Mouse (Mus musculus) left cerebral cortex, postnatal 4 days (tissue): ENCODE results near the gene Sez6l. TPM values are rescaled to one million over a fixed set of nuclear protein-coding genes. Genes with fewer than 3 reads are reported as not detected.

Source experiments
- DNase-seq: peaks from one replicate; pipeline ENCODE4 v3.0.0-alpha.2; 2022
- intact Hi-C: fragments of 180-260 bp; cut with DNase I; formaldehyde crosslinking; loops from one replicate; pipeline ENCODE4 v1.15.1; 2025
- total RNA-seq, 2 experiments: library from RNA; stranded (reverse); gene quantifications; 2 replicates each; pipeline ENCODE4 v1.2.3; 2021

The Sez6l gene
- total RNA-seq, 2 experiments from 2014 or later: 130 to 156 TPM

DNA sequence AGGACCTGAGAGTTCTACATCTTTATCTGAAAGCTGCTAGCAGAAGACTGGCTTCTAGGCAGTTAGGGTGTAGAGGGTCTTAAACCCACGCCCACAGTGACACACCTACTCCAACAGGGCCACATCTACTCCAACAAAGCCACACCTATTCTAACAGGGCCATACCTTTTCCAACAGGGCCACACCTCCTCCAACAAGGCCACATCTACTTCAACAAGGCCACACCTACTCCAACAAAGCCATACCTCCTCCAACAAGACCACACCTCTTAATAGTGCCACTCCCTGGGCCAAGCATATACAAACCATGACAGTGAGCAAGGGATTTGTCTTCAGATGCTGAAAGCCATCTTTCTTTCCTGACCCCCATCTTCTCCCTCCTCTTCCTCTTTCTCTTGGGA is 14.7 kb upstream of the Sez6l start:
- intact Hi-C loops: no loop called here
- no peak for DNase-seq

GRCm38 (mm10) chr5:112586071-112586470 is 9.1 kb upstream of the Sez6l start:
- intact Hi-C loops: no loop called here
- no peak for DNase-seq

DNA sequence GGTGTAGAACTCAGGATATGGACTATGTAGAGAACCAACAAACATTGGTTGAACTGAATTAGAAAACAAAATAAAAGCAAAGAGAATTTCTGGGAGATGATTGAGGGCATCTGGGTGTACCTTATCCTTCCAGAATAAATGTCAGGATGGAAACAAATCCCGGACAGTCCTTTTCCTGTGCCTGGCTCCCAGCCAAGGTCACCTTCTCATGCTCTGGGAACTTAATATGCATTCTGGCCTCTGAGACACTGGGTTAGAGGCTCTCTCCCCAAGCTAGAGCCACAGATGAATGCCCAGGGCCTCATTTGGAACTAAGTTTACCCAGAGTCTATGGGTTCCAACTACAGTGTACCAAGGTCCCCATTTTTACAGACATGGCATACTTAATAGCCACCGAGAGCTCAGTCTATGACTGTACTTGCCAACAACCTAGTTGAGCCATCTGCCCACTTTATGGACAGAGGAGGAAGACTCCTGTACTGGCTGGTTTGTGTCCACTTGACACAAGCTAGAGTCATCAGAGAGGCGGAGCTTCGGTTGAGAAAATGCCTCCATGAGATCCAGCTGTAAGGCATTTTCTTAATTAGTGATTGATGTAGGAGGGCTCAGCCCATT is 7.3 kb upstream of the Sez6l start:
- intact Hi-C loops: no loop called here
- no peak for DNase-seq

- DNase-seq: no peak
- intact Hi-C loops: no loop called here
These were observed 6.3 kb upstream of the Sez6l start for GRCm38 (mm10) chr5:112583304-112583703.

DNA sequence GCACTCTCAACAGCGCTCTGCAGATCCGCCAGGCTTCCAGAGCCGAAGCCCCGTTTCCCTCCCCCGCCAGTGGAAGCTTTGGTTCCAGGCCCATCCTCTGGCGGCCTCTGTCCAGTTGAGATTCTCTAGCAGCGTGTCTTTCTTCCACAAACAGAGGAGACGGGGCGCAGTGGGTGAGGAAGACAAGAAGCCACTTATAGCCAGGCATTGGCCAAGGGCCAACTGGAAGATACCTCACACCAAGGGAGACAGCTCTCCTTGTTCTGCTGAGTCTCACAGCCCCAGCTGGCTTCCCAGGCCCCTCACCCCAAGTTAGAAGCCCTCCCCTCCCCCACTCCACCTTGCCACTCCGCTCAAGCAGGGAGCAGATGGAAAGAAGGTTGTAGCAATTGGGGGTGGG is 765 bp upstream of the Sez6l start:
- DNase-seq: peak; percentile 93
- intact Hi-C loops: loop anchor here (5.0 to 10.0 kb wide), 4 partner anchors 85 to 477 kb away; no protein-coding TSS in a partner anchor

DNA sequence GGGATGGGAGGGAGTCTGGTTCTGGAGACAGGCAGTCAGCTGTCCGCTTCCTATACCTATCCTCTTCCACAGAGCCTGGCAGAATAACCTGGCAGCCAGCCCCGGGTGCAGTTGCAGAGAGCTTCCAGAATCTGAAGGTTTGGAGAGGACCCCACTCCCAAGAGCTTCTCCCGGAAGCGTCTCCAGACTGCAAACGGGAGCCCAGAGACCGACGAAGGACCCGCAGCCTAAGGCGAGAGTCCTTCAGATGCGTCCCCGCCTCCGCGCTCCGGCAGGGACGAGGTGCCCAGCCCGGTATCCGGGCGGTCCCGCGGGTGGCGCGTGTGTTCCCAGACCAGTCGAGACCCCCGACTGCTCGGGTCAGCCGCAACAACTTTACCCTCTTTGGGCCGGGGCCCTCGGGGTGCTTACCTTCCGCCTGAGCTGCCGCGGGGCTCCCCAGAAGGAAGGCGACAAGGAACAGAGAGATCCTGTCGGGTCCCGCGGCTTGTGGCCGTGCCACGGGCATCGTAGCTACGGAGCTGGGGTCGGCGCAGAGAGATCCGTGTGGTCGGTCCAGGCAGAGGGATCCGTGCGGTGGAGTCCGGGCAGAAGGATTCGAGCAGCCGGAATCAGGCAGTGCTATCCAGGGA is 508 bp downstream of the Sez6l start:
- intact Hi-C loops: loop anchor here (5.0 to 10.0 kb wide), 4 partner anchors 86 to 478 kb away; no protein-coding TSS in a partner anchor
- DNase-seq: peak; percentile 80

- intact Hi-C loops: loop anchor here (5.0 to 10.0 kb wide), 4 partner anchors 87 to 479 kb away; no protein-coding TSS in a partner anchor
- peak; percentile 52 for DNase-seq
These were observed 1.7 kb downstream of the Sez6l start for GRCm38 (mm10) chr5:112575151-112575915.

DNA sequence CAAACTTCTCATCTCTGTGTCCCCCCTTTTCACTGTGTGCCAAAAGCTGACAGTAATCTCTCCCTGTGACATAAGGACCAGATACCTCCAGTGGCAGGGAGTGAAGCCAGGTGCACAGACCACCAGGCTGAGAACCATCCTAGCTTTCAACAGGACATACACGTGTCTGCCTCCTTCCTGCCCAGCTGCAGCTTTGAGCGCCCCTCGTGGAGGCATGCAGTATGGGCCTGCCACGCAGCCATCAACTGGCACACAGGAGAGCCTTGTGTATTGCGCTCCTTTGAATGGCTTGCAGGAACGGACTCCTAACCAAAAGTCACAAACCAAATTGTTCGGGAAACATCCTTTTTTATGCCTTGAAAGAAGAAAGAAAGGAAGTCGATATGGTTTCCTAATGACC is 3.1 kb downstream of the Sez6l start:
- intact Hi-C loops: loop anchor here (10.0 kb wide), 3 partner anchors 99 to 481 kb away; no protein-coding TSS in a partner anchor
- DNase-seq: peak; percentile 90

- intact Hi-C loops: loop anchor here (10.0 kb wide), 3 partner anchors 97 to 483 kb away; no protein-coding TSS in a partner anchor
These were observed 4.8 kb downstream of the Sez6l start for GRCm38 (mm10) chr5:112572217-112572616.

DNA sequence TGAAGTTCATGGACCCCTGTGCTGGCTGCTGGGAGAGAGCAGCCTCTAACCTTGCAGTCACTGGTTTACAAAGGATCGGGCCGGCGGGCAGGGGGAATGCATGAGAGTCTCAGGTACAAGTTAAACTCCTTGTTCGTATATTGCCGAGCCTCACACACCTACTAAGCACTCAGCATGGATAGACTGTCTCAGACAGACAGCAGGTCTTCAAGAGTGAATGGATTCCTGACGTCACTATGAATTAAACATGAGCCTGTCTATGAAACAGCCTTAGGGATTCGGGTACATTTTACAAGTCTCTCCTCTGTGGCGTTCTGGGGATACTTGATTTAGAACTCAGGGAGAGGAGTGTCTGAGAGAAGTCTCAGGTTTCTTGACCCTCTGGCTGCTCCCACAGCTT is 11.5 kb downstream of the Sez6l start:
- intact Hi-C loops: no loop called here
- DNase-seq: no peak

More at GRCm38 (mm10) chr5:112572217-112572616, 4.8 kb downstream of the Sez6l start:
- DNase-seq: no peak

- intact Hi-C loops: no loop called here
- DNase-seq: no peak
These were observed 11.9 kb downstream of the Sez6l start for GRCm38 (mm10) chr5:112565083-112565482.

DNA sequence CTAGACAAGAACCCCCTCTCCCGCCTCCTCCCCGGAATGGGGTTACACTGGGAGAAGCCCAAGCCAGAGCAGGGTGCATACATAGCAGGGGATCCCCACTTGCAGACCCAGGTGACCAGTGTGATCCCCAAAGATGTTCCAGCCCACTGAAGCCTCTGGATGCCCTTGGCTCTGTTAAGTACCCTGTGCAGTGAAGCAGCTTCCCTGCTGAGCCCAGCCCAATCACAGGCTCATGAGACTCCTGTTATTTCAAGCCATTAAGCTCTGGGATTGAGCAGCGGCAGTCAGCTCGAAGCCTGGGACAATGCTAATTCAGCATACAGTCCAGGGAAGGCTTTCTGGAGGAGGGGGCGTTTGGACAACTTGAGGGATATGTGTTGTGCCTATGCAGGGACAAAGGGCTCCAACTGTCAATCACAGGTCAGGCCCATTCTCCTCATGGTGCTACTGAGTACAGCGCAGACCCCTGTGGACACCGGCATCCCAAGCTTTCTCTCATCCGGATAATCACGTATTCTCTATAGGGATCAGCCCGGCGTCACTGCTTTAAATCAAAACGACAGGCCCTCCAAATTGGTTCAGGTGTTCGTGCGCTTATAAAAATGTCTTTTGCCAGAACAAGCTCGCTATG is 16.0 kb downstream of the Sez6l start:
- no peak for DNase-seq
- intact Hi-C loops: no loop called here

GRCm38 (mm10) chr5:112560139-112560538 is 16.8 kb downstream of the Sez6l start:
- intact Hi-C loops: no loop called here
- DNase-seq: no peak

GRCm38 (mm10) chr5:112557396-112557795 is 19.6 kb downstream of the Sez6l start:
- intact Hi-C loops: no loop called here

GRCm38 (mm10) chr5:112556640-112557039 is 20.3 kb downstream of the Sez6l start:
- intact Hi-C loops: no loop called here
- DNase-seq: no peak

More at GRCm38 (mm10) chr5:112557396-112557795, 19.6 kb downstream of the Sez6l start:
- DNase-seq: no peak

- intact Hi-C loops: no loop called here
- DNase-seq: no peak
These were observed 22.5 kb downstream of the Sez6l start for GRCm38 (mm10) chr5:112554508-112554907.

- intact Hi-C loops: no loop called here
- no peak for DNase-seq
These were observed 24.2 kb downstream of the Sez6l start for GRCm38 (mm10) chr5:112552786-112553185.

- intact Hi-C loops: no loop called here
- peak; percentile 79 for DNase-seq
These were observed 24.8 kb downstream of the Sez6l start for GRCm38 (mm10) chr5:112551975-112552728.

GRCm38 (mm10) chr5:112548846-112549620 is 28.0 kb downstream of the Sez6l start:
- peak; percentile 88 for DNase-seq
- intact Hi-C loops: no loop called here
